Mouse (Mus musculus) heart, postnatal 0 days (tissue): Measurements from ENCODE around the gene Gm33543.

ENCODE experiments used
- CTCF ChIP-seq: IDR thresholded peaks from 2 replicates; pipeline ENCODE4 v1.5.1; 2016; ENCODE audit warnings: antibody characterized with exemption, control low read depth, low read depth
- EP300 ChIP-seq: IDR thresholded peaks from 2 replicates; pipeline ENCODE4 v1.6.1; 2016; ENCODE audit warnings: antibody characterized with exemption, low read depth

DNA sequence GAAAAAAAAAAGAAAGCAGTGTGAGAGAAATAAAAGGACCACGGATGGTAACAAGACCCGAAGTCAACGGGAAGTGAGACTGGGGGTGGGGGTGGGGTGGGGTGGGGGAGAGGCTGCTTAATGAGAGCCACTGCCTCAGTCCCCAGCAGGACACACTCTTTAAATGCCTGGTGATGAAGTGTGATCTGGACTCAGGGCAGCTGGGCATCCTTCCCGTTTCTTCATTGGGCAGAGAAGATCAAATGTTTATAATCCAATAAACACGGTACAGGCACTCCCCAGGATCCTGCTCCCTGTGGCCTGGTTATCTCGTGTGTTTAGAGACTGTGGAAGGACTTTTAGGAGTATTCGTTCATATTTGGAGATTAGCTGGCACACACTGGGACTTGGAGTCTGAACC, 57.9 kb downstream of the Gm33543 start:
- TF ChIP-seq CTCF (no peak), EP300 (no peak)
